Mouse (Mus musculus): ENCODE measurements at regions not wholly inside any gene's neighbourhood (a gene's known extent, or its start where the extent isn't known, plus 50 kb on each side); places are given as distances from the start of the nearest gene placed in this dataset.

DNA sequence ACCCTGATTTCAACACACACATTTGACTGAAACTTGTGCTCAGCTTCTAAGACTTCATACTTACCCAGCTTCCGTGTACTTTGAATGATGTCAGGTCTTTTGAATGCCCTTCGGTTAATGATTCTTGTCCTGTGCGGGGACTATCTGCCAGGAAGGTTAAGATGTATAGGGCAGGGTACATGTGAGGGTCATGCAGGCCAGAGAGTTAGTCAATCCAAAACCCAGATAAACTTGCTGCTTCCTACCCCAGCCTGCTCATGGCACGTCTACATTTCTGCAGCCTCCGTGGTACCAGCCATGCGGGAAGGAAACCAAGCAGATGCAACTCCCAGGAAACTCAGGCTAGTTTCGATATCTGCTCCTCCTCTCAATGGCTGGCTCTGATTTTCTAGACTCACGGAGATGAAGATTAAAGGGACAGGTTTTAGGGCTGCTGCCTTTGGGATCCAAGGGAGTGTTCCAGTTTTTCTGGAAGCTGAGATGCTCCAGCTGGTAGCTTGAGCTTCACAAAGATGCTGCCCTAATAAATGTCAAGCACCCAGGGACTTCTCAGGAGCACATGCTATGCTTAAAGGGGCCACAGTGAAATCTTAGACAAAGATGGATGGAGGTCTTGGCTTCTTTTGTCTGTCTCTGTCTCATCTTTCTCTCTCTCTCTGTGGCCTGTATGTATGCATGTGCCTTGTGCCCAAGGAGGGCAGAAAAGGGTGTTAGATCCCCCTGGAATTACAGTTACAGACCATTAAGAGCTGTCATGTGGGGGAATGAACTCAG is 159.4 kb downstream of the Pten start:
- Histone ChIP-seq H3K27ac (no peak overlapping the region), H3K4me3 (no peak overlapping the region)
- no peak for TF ChIP-seq CTCF (conservative IDR thresholded peaks at IDR 0.05)
- DNase-seq (ENCODE audit: low spot score in 2 of 2), result no peak

GRCm38 (mm10) chr19:32921021-32921420 is 163.7 kb downstream of the Pten start:
- DNase-seq (ENCODE audit: low spot score in 2 of 2), result no peak
- TF ChIP-seq CTCF (conservative IDR thresholded peaks at IDR 0.05), result no peak
- Histone ChIP-seq H3K27ac (no peak overlapping the region), H3K4me3 (no peak overlapping the region)

- no peak for TF ChIP-seq CTCF (conservative IDR thresholded peaks at IDR 0.05)
- Histone ChIP-seq H3K27ac (no peak overlapping the region), H3K4me3 (no peak overlapping the region)
- DNase-seq (ENCODE audit: low spot score in 2 of 2), result no peak
These were observed 166.6 kb downstream of the Pten start for GRCm38 (mm10) chr19:32923911-32924310.

DNA sequence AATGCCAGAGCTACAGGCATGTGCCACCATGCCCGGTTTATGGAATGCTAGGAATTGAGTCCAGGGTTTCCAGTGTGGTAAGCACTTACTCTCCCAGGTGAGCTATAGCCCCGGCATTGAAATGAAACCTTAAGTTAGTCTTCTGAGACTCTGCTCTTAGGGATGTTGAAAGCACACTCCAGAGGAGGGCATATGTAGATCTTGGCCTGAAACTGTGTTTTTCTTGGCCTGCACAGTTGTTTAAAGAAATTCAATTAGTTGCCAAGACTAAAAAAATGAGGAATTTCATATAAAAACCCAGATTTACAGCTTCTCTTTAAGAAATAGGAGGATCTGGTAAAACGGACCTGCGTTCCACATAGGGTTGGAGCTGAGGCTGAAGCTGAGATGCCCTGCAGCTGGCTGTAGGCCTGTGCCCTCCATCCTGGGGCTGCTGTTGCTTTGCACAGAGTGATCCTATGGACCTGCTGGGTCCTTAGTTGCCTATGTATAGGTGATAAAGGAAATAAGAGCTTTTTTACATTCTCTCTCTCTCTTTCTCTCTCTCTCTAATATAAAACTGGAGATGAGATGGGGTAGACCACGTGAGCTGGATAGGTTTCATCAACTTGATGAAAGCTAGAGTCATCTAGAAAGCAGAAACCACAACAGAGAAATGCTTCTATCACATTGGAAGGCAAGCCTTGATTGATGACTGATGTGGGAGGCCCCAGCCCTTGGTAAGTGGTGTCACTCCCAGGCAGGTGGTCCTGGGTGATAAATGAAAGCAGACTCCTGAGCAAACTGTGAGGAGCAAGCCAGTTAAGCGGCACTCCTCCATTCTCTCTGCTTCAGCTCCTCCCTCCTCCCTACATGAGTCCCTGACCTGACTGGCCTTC is 168.6 kb downstream of the Pten start:
- DNase-seq (ENCODE audit: low spot score in 2 of 2), result no peak
- Histone ChIP-seq H3K4me3 (no peak overlapping the region), H3K27ac (no peak overlapping the region)
- no peak for TF ChIP-seq CTCF (conservative IDR thresholded peaks at IDR 0.05)

DNA sequence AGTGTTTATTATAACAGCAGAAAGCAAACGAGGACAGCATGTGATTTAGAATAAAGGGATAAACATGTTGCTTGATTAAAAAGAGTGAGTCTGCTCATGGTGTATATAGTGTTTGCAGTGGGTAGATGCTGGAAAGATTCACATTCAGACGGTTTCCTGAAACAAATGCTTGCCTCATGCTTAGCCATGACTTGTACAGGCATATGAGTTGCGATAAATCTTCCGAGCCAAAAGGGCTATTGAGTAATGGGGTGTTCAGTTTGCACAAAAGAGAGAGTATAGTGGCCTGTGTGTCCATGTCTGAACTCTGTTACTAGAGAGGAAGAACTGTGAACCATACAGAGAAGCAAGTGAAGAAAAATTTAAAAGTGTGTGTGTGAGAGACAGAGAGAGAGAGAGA is 169.3 kb downstream of the Pten start:
- no peak overlapping the region for H3K27ac ChIP-seq
- TF ChIP-seq CTCF (conservative IDR thresholded peaks at IDR 0.05), result no peak
- DNase-seq (ENCODE audit: low spot score in 2 of 2), result no peak
- no peak overlapping the region for H3K4me3 ChIP-seq

DNA sequence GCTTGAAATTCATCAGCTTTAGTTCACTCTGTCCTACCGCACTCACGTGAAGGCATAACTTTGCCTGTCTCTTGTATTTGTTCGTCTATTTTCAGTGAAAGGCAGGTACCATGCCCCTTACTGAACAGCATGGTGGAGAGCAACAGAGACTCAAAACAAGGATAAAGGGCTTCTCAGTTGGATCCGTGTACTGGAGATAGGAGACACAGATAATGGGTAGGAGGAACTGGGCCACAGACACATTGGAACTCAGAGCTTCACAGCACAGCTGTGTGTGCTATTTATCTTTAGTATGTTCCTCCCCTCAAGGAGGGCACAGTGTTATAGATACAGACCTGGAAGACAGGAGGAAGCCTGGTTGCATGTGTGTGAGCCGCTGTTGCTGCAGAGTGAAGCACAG is 176.4 kb downstream of the Pten start:
- no peak for DNase-seq (ENCODE audit: low spot score in 2 of 2)
- no peak for TF ChIP-seq CTCF (conservative IDR thresholded peaks at IDR 0.05)

GRCm38 (mm10) chr19:32935638-32936037 is 178.3 kb downstream of the Pten start:
- TF ChIP-seq CTCF (conservative IDR thresholded peaks at IDR 0.05), result no peak
- H3K27ac ChIP-seq, result no peak overlapping the region
- H3K4me3 ChIP-seq, result no peak overlapping the region
- DNase-seq (ENCODE audit: low spot score in 2 of 2), result no peak

More for the DNA sequence above, 176.4 kb downstream of the Pten start:
- Histone ChIP-seq H3K27ac (no peak overlapping the region), H3K4me3 (no peak overlapping the region)

- no peak for TF ChIP-seq CTCF (conservative IDR thresholded peaks at IDR 0.05)
- no peak for DNase-seq (ENCODE audit: low spot score in 2 of 2)
- no peak overlapping the region for H3K27ac ChIP-seq
- no peak overlapping the region for H3K4me3 ChIP-seq
These were observed 180.3 kb downstream of the Pten start for GRCm38 (mm10) chr19:32937591-32937990.

DNA sequence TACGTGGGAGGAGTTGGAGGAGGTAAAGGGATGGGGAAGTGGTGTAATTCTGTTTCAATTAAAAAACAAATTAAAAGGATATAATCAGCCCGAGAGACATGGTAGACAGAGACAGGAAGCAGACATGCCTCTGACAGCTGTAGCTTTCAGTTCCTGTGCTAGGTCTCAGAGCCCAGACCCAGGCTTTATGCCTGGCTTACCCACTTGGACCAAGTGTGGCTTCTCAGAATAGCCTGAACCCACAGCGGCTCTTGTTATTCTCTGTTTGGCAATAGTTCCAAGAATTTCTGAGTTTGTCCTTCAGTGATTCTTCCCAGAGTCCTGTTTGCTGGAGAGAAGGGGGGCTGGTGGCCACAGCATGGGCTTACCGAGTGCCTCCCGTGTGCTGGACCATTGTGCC is 182.4 kb downstream of the Pten start:
- H3K27ac ChIP-seq, result peak overlapping the region; percentile 23; the same call in 1 of the 2 replicates
- no peak for DNase-seq (ENCODE audit: low spot score in 2 of 2)
- TF ChIP-seq CTCF (conservative IDR thresholded peaks at IDR 0.05), result no peak
- H3K4me3 ChIP-seq, result no peak overlapping the region

DNA sequence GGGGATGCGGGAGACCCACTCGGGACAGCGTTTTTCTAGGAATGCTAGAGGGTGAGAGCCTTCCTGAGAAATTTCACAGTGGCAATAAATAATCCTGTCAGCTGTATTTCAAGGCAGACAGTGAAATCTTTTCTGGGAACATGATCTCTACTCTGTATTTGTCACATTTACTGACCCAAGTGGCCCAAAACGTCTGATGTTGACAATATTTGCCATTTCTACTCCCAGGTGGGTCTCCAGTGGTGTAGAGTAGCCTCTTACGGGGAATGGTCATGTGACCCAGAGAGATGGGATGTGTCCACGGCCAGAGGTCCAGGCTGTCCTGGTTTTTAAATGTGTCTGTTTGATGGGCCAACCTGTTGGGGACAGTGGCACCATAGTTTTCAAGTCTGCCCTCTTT is 183.5 kb downstream of the Pten start:
- no peak overlapping the region for H3K27ac ChIP-seq
- DNase-seq (ENCODE audit: low spot score in 2 of 2), result no peak
- TF ChIP-seq CTCF (conservative IDR thresholded peaks at IDR 0.05), result no peak
- no peak overlapping the region for H3K4me3 ChIP-seq

GRCm38 (mm10) chr19:32943594-32944230 is 186.4 kb downstream of the Pten start:
- no peak overlapping the region for H3K4me3 ChIP-seq
- no peak overlapping the region for H3K27ac ChIP-seq
- TF ChIP-seq CTCF (conservative IDR thresholded peaks at IDR 0.05), result no peak
- DNase-seq (ENCODE audit: low spot score in 2 of 2), result no peak

DNA sequence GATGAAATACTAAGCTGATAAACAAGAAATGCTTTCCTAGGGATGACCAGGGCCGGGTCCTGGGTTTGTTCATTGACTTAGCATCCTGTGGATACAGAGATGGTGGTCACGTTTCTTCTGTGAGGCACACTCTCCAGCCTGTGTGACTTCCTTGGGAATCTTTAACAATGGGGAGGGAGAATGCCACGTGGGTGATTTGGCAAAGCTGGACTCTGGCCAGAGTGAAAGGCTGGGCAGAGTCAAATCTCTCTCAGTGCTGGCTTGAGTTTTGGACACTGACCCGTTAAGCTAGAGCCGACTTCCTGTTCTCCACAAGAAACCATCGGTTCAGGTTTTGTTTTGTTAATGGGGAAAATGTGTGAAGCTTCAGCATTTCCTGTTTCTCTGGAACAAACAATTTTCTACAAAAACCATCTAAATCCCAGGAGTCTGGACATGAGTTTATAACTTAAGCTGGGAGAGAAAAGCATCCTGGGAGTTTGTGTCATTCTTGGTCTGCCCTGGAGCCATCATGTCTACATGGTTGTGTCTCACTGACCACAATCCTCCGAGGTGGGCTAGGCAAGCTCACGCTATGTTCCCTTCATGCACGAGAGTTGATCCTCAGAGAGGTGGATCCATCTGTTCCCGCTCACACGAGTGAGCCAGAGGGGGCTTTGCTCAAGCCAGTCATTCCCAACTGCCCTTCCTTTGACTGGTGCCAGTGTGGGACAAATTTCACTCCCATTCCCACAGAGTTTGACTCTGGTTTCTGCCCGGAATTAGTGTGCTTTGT is 190.0 kb downstream of the Pten start:
- no peak overlapping the region for H3K27ac ChIP-seq
- H3K4me3 ChIP-seq, result no peak overlapping the region
- no peak for TF ChIP-seq CTCF (conservative IDR thresholded peaks at IDR 0.05)
- DNase-seq (ENCODE audit: low spot score in 2 of 2), result no peak

Data from layer of hippocampus, adult 2 months (tissue).